Mouse (Mus musculus): ENCODE measurements around the gene Ctf1. TPM values are rescaled to one million over a fixed set of nuclear protein-coding genes. Genes with fewer than 3 reads are reported as not detected.
A peak's percentile ranks its signal among the peaks of the same experiment; 100 is the strongest.

Ctf1 gene
- total and polyA plus RNA-seq, 2 experiments from 2014 or later = 3.8 to 9.0 TPM

- Histone ChIP-seq H3K9me3 (ENCODE audit: low read length) (no peaks in the 10 kb centered on the region), H3K27ac (peak overlapping the region; percentile 87; the same call in 1 of the 2 replicates), H3K4me3 (ENCODE audit: low read length) (peak overlapping the region; percentile 70), H3K27me3 (ENCODE audit: insufficient read depth, low read length) (no peaks in the 10 kb centered on the region), H3K4me2 (ENCODE audit: low read depth, low read length) (peak overlapping the region; percentile 87), H3K9ac (replicated peaks; ENCODE audit: low read length) (peak overlapping the region; percentile 73), H3K36me3 (ENCODE audit: insufficient read depth, low read length) (peaks cover 38% of the 10 kb centered on the region), H3K4me1 (ENCODE audit: insufficient read depth, low read length) (no peaks in the 10 kb centered on the region)
- DNase-seq (ENCODE audit: low spot score) (no peak), ATAC-seq (no peak)
- no peak for TF ChIP-seq CTCF (IDR thresholded peaks at IDR 0.05; ENCODE audit: low read depth)
- whole genome bisulfite sequencing = 41% methylated on average over 6 of the region's 6 CpGs
These were observed 35.2 kb downstream of the Ctf1 start for GRCm38 (mm10) chr7:127747559-127748234.

GRCm38 (mm10) chr7:127748235-127748560 lies 35.7 kb downstream of the Ctf1 start:
- Histone ChIP-seq H3K4me1 (ENCODE audit: insufficient read depth, low read length) (no peaks in the 10 kb centered on the region), H3K4me3 (ENCODE audit: low read length) (no peak overlapping the region), H3K4me2 (ENCODE audit: low read depth, low read length) (no peak overlapping the region), H3K27ac (no peak overlapping the region), H3K9ac (replicated peaks; ENCODE audit: low read length) (no peak overlapping the region), H3K9me3 (ENCODE audit: low read length) (no peaks in the 10 kb centered on the region), H3K36me3 (ENCODE audit: insufficient read depth, low read length) (peaks cover 43% of the 10 kb centered on the region), H3K27me3 (ENCODE audit: insufficient read depth, low read length) (no peaks in the 10 kb centered on the region)
- 91% methylated on average over 28 of the region's 28 CpGs for WGBS
- ATAC-seq (no peak), DNase-seq (ENCODE audit: low spot score) (no peak)
- TF ChIP-seq CTCF (IDR thresholded peaks at IDR 0.05; ENCODE audit: low read depth) = no peak

GRCm38 (mm10) chr7:127750131-127751127 lies 37.9 kb downstream of the Ctf1 start:
- H3K9me3 ChIP-seq (ENCODE audit: low read length) = no peaks in the 10 kb centered on the region
- no peaks in the 10 kb centered on the region for H3K27me3 ChIP-seq (ENCODE audit: insufficient read depth, low read length)
- TF ChIP-seq CTCF (IDR thresholded peaks at IDR 0.05; ENCODE audit: low read depth) = no peak
- no peak overlapping the region for H3K9ac ChIP-seq (replicated peaks; ENCODE audit: low read length)
- ATAC-seq (no peak), DNase-seq (ENCODE audit: low spot score) (peak; percentile 63)
- no peak overlapping the region for H3K27ac ChIP-seq
- no peak overlapping the region for H3K4me3 ChIP-seq (ENCODE audit: low read length)
- H3K36me3 ChIP-seq (ENCODE audit: insufficient read depth, low read length) = peaks cover 61% of the 10 kb centered on the region
- 80% methylated on average over 16 of the region's 19 CpGs for WGBS
- H3K4me1 ChIP-seq (ENCODE audit: insufficient read depth, low read length) = no peaks in the 10 kb centered on the region
- H3K4me2 ChIP-seq (ENCODE audit: low read depth, low read length) = no peak overlapping the region

- H3K4me1 ChIP-seq (ENCODE audit: insufficient read depth, low read length) = no peaks in the 10 kb centered on the region
These were observed 39.1 kb downstream of the Ctf1 start for GRCm38 (mm10) chr7:127751619-127752018.

GRCm38 (mm10) chr7:127752069-127752468 lies 39.5 kb downstream of the Ctf1 start:
- peaks cover 62% of the 10 kb centered on the region for H3K36me3 ChIP-seq (ENCODE audit: insufficient read depth, low read length)
- ATAC-seq (no peak), DNase-seq (ENCODE audit: low spot score) (no peak)
- H3K27ac ChIP-seq = no peak overlapping the region
- WGBS = 93% methylated on average over 27 of the region's 27 CpGs
- no peaks in the 10 kb centered on the region for H3K4me1 ChIP-seq (ENCODE audit: insufficient read depth, low read length)
- no peak overlapping the region for H3K4me2 ChIP-seq (ENCODE audit: low read depth, low read length)
- no peak for TF ChIP-seq CTCF (IDR thresholded peaks at IDR 0.05; ENCODE audit: low read depth)
- H3K4me3 ChIP-seq (ENCODE audit: low read length) = no peak overlapping the region
- H3K9ac ChIP-seq (replicated peaks; ENCODE audit: low read length) = no peak overlapping the region
- H3K9me3 ChIP-seq (ENCODE audit: low read length) = no peaks in the 10 kb centered on the region
- H3K27me3 ChIP-seq (ENCODE audit: insufficient read depth, low read length) = no peaks in the 10 kb centered on the region

More at GRCm38 (mm10) chr7:127751619-127752018, 39.1 kb downstream of the Ctf1 start:
- H3K27ac ChIP-seq = no peak overlapping the region
- H3K36me3 ChIP-seq (ENCODE audit: insufficient read depth, low read length) = peaks cover 62% of the 10 kb centered on the region
- H3K27me3 ChIP-seq (ENCODE audit: insufficient read depth, low read length) = no peaks in the 10 kb centered on the region
- ATAC-seq = no peak
- H3K9me3 ChIP-seq (ENCODE audit: low read length) = no peaks in the 10 kb centered on the region
- no peak overlapping the region for H3K4me2 ChIP-seq (ENCODE audit: low read depth, low read length)
- TF ChIP-seq CTCF (IDR thresholded peaks at IDR 0.05; ENCODE audit: low read depth) = no peak
- DNase-seq (ENCODE audit: low spot score) = no peak
- no peak overlapping the region for H3K4me3 ChIP-seq (ENCODE audit: low read length)
- H3K9ac ChIP-seq (replicated peaks; ENCODE audit: low read length) = no peak overlapping the region
- WGBS = 90% methylated on average over 5 of the region's 5 CpGs

GRCm38 (mm10) chr7:127753158-127753557 lies 40.6 kb downstream of the Ctf1 start:
- no peaks in the 10 kb centered on the region for H3K4me1 ChIP-seq (ENCODE audit: insufficient read depth, low read length)
- peaks cover 62% of the 10 kb centered on the region for H3K36me3 ChIP-seq (ENCODE audit: insufficient read depth, low read length)
- H3K27ac ChIP-seq = no peak overlapping the region
- ATAC-seq = no peak
- no peaks in the 10 kb centered on the region for H3K9me3 ChIP-seq (ENCODE audit: low read length)
- no peak overlapping the region for H3K4me3 ChIP-seq (ENCODE audit: low read length)
- H3K9ac ChIP-seq (replicated peaks; ENCODE audit: low read length) = no peak overlapping the region
- no peak for TF ChIP-seq CTCF (IDR thresholded peaks at IDR 0.05; ENCODE audit: low read depth)
- DNase-seq (ENCODE audit: low spot score) = no peak
- 75% methylated on average over 5 of the region's 5 CpGs for WGBS
- no peaks in the 10 kb centered on the region for H3K27me3 ChIP-seq (ENCODE audit: insufficient read depth, low read length)
- no peak overlapping the region for H3K4me2 ChIP-seq (ENCODE audit: low read depth, low read length)
